Mouse (Mus musculus): ENCODE results near the gene Armcx1. TPM values are rescaled to one million over a fixed set of nuclear protein-coding genes. Genes with fewer than 3 reads are reported as not detected.

The Armcx1 gene
- polyA plus RNA-seq, 2 experiments = 4.3 to 4.4 TPM

DNA sequence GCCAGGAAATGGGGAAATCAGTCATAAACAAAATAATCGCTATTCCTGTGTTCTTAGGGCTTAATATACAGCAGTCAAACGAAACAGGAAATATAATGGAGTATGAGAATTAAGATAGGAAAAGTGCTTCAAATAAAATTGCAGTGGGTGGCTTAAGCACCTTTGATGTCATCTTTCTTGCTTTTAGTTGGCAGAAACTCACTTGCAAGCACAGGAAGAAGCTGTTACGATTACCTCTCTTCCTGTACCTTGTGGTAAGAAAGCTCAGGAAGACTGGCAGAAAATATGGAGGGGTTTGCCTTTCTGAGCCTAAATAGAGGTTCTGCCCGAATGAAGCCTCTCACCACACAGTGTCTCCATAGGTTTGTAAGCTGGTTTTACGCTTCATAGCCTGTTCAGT is 24.1 kb downstream of the Armcx1 start:
- WGBS (ENCODE audit: insufficient replicate concordance) = 30% methylated on average over 5 of the region's 5 CpGs
- ATAC-seq (ENCODE audit: insufficient read depth) = no peak
- Histone ChIP-seq H3K9ac (replicated peaks) (no peak overlapping the region), H3K4me3 (ENCODE audit: insufficient read depth in 1 of 2, low read depth in 2 of 2, low read length in 2 of 2) (no peak overlapping the region), H3K27ac (no peak overlapping the region), H3K27me3 (ENCODE audit: control insufficient read depth, insufficient read depth, low read length) (no peaks in the 10 kb centered on the region; the same call in 1 of the 2 replicates), H3K4me1 (replicated peaks; ENCODE audit: control insufficient read depth in 2 of 2, insufficient read depth in 2 of 2, low read length in 1 of 2) (peaks cover 0 to 10% of the 10 kb centered on the region in 2 experiments; a peak in 2 of 4 replicates), H3K9me3 (ENCODE audit: control insufficient read depth, low read length) (no peaks in the 10 kb centered on the region), H3K36me3 (replicated peaks; ENCODE audit: control insufficient read depth, insufficient read depth, low read depth) (no peaks in the 10 kb centered on the region), H3K4me2 (ENCODE audit: low read depth) (no peak overlapping the region)
- TF ChIP-seq EP300 (IDR thresholded peaks at IDR 0.05; ENCODE audit: low read depth) (no peak), CTCF (IDR thresholded peaks at IDR 0.05; ENCODE audit: low read depth) (no peak)
- no peak for DNase-seq (ENCODE audit: low read depth in 3 of 3, low spot score in 3 of 3)

DNA sequence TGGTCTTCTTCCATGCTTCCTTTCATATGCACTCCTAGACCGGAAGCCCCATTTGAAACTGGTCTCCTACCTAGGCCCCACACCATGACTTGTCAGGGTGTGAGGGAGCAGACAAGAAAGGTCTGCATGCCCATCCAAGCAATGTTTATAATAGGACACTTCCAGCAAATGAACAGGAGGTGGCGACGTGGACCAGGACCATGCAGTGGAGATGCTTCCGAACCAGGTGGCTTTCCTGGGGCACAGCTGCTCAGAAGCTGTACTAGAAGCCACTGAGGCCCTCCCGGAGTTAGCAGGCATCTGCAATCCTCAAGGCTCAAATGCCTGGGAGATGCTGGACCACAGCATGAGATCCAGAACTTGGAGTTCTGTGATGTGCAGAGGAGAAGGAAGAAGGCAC is 28.7 kb downstream of the Armcx1 start:
- DNase-seq (ENCODE audit: low read depth in 3 of 3, low spot score in 3 of 3) (no peak), ATAC-seq (ENCODE audit: insufficient read depth) (peak; percentile 19; the same call in 1 of the 2 replicates)
- 27% methylated on average over 5 of the region's 5 CpGs for WGBS (ENCODE audit: insufficient replicate concordance)
- Histone ChIP-seq H3K4me2 (ENCODE audit: low read depth) (no peak overlapping the region), H3K9me3 (ENCODE audit: control insufficient read depth, low read length) (no peaks in the 10 kb centered on the region), H3K4me1 (replicated peaks; ENCODE audit: control insufficient read depth in 2 of 2, insufficient read depth in 2 of 2, low read length in 1 of 2) (peaks cover 0 to 5% of the 10 kb centered on the region in 2 experiments; a peak in 2 of 4 replicates), H3K27ac (no peak overlapping the region), H3K27me3 (ENCODE audit: control insufficient read depth, insufficient read depth, low read length) (no peaks in the 10 kb centered on the region; the same call in 1 of the 2 replicates), H3K36me3 (replicated peaks; ENCODE audit: control insufficient read depth, insufficient read depth, low read depth) (no peaks in the 10 kb centered on the region), H3K9ac (replicated peaks) (no peak overlapping the region), H3K4me3 (ENCODE audit: insufficient read depth in 1 of 2, low read depth in 2 of 2, low read length in 2 of 2) (no peak overlapping the region)
- peak; percentile 73 for TF ChIP-seq CTCF (IDR thresholded peaks at IDR 0.05; ENCODE audit: low read depth)
- no peak for TF ChIP-seq EP300 (IDR thresholded peaks at IDR 0.05; ENCODE audit: low read depth)

DNA sequence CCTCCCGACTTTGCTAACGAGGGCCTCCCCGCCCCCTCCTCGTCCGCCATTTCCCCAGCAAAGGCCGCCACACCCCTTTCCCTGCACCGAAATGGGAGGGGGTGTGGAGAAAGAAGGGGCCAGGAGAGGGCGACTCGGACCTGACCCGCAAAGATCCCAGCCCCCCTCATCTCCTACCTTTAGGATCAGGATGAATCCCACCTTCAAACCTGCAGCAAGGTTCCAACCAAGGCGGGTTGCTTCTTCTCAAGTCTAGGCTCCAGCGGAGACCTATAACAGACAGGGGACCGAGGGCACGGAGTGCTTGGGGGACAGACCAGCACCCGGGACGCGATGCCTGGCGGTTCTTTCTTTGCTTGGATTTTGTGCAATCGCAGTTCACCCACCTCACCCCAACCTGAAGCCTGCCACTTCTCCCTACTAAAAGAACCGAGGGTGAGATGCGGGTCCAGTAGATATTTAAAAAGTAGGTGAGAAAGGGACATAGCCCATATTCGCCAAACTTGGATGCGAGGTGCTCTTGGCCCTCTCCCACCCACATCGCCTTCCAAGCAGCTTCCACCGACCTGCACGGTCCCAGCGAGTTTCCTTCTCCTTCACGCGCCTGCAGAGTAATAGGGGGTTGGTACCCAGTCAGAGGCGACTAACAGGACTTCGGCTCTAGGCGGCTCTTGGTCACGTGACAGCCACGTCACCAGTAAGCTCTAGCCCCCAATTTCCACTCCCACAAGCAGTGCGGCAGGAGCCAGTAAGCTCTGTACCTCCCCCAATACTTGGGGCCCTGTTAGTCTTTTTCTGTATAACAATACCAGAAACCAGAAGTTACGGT is 33.2 kb downstream of the Armcx1 start, which contains the start of gene Armcx6:
Gene Armcx6, minus strand, starts transcription at position 654 of the 829 bp plus-strand sequence.
- Histone ChIP-seq H3K9me3 (ENCODE audit: control insufficient read depth, low read length) (no peaks in the 10 kb centered on the region), H3K9ac (replicated peaks) (peak within 1 kb of the TSS; percentile 25), H3K4me2 (ENCODE audit: low read depth) (peak within 1 kb of the TSS; percentile 83), H3K27ac (no peak within 1 kb of the TSS), H3K36me3 (replicated peaks; ENCODE audit: control insufficient read depth, insufficient read depth, low read depth) (no peaks in the 10 kb centered on the region), H3K27me3 (ENCODE audit: control insufficient read depth, insufficient read depth, low read length) (no peaks in the 10 kb centered on the region; the same call in 1 of the 2 replicates), H3K4me3 (ENCODE audit: insufficient read depth in 1 of 2, low read depth in 2 of 2, low read length in 2 of 2) (peak within 1 kb of the TSS; percentile 51 to 80), H3K4me1 (replicated peaks; ENCODE audit: control insufficient read depth in 2 of 2, insufficient read depth in 2 of 2, low read length in 1 of 2) (peaks cover 0 to 5% of the 10 kb centered on the region in 2 experiments; a peak in 2 of 4 replicates)
- 14% methylated on average over 36 of the region's 36 CpGs for WGBS (ENCODE audit: insufficient replicate concordance)
- DNase-seq (ENCODE audit: low read depth in 3 of 3, low spot score in 3 of 3) (peak; percentile 52 to 55 (median 53)), ATAC-seq (ENCODE audit: insufficient read depth) (peak; percentile 90)
- TF ChIP-seq CTCF (IDR thresholded peaks at IDR 0.05; ENCODE audit: low read depth) = no peak
- no peak for TF ChIP-seq EP300 (IDR thresholded peaks at IDR 0.05; ENCODE audit: low read depth)

DNA sequence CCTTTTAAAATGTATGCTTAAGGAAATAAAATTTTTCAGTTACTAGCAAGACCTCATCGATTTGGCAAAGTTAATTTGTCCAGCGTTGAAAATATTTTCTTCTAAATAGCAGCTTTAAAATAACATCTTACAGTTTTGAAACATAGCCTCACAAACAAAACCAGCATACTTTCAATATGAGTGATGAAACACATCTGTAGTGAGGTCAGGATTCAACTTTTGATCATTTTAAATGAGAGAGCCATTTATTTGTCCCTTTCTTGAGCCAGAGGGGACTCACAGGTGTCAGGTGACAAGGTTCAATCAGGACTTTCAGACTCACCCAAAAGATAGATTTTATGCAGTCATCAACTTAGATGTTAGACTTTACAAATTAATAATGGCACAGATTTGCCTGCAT is 34.1 kb downstream of the Armcx1 start:
- no peak overlapping the region for H3K4me3 ChIP-seq (ENCODE audit: insufficient read depth in 1 of 2, low read depth in 2 of 2, low read length in 2 of 2)
- DNase-seq (ENCODE audit: low read depth in 3 of 3, low spot score in 3 of 3) (no peak), ATAC-seq (ENCODE audit: insufficient read depth) (no peak)
- H3K27me3 ChIP-seq (ENCODE audit: control insufficient read depth, insufficient read depth, low read length) = no peaks in the 10 kb centered on the region
- TF ChIP-seq EP300 (IDR thresholded peaks at IDR 0.05; ENCODE audit: low read depth) (no peak), CTCF (IDR thresholded peaks at IDR 0.05; ENCODE audit: low read depth) (no peak)
- WGBS (ENCODE audit: insufficient replicate concordance) = 31% methylated on average over 2 of the region's 2 CpGs
- H3K9ac ChIP-seq (replicated peaks) = no peak overlapping the region
- H3K36me3 ChIP-seq (replicated peaks; ENCODE audit: control insufficient read depth, insufficient read depth, low read depth) = no peaks in the 10 kb centered on the region
- peaks cover 0 to 5% of the 10 kb centered on the region in 2 experiments; a peak in 2 of 4 replicates for H3K4me1 ChIP-seq (replicated peaks; ENCODE audit: control insufficient read depth in 2 of 2, insufficient read depth in 2 of 2, low read length in 1 of 2)
- no peaks in the 10 kb centered on the region for H3K9me3 ChIP-seq (ENCODE audit: control insufficient read depth, low read length)
- no peak overlapping the region for H3K4me2 ChIP-seq (ENCODE audit: low read depth)
- H3K27ac ChIP-seq = no peak overlapping the region

DNA sequence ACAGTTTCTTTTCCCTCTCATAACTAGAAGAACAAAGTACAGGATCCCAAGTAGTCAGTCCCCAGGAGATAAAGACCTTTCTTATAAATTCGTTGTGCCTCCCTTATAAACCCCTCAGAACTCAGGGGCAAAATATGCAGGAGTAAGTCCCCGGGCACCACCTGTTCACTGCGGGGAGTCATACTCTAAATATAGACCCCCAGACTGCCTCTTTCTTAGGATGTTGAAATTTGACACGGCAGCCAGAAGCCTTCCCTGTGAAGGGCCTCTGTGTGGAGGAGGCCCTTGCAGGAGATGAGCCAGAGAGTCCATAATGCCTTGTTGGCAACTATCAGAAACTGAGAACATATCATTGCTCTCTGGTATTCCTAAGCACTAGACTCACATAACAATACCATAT is 34.8 kb downstream of the Armcx1 start:
- no peaks in the 10 kb centered on the region for H3K27me3 ChIP-seq (ENCODE audit: control insufficient read depth, insufficient read depth, low read length)
- H3K4me1 ChIP-seq (replicated peaks; ENCODE audit: control insufficient read depth in 2 of 2, insufficient read depth in 2 of 2, low read length in 1 of 2) = peaks cover 0 to 7% of the 10 kb centered on the region in 2 experiments; a peak in 2 of 4 replicates
- H3K36me3 ChIP-seq (replicated peaks; ENCODE audit: control insufficient read depth, insufficient read depth, low read depth) = no peaks in the 10 kb centered on the region
- no peak overlapping the region for H3K9ac ChIP-seq (replicated peaks)
- H3K9me3 ChIP-seq (ENCODE audit: control insufficient read depth, low read length) = no peaks in the 10 kb centered on the region
- no peak for ATAC-seq (ENCODE audit: insufficient read depth)
- TF ChIP-seq CTCF (IDR thresholded peaks at IDR 0.05; ENCODE audit: low read depth) (no peak), EP300 (IDR thresholded peaks at IDR 0.05; ENCODE audit: low read depth) (no peak)
- no peak for DNase-seq (ENCODE audit: low read depth in 3 of 3, low spot score in 3 of 3)
- no peak overlapping the region for H3K4me2 ChIP-seq (ENCODE audit: low read depth)
- 28% methylated on average over 4 of the region's 4 CpGs for WGBS (ENCODE audit: insufficient replicate concordance)
- H3K4me3 ChIP-seq (ENCODE audit: insufficient read depth in 1 of 2, low read depth in 2 of 2, low read length in 2 of 2) = no peak overlapping the region
- H3K27ac ChIP-seq = no peak overlapping the region

Measured in liver, embryonic 14.5 days (tissue).